Mouse (Mus musculus) yolk sac, embryonic 10.5 days (tissue): ENCODE results near the gene Vmn1r61.

Experiments
- DNase-seq: peaks from one replicate; pipeline ENCODE4 v3.0.0-alpha.2; 2017; ENCODE audit warnings: low spot score

Vmn1r61 gene

GRCm38 (mm10) chr7:5613195-5613594 is at the start of gene Vmn1r61:
Gene Vmn1r61, minus strand, starts transcription at chr7:5613295.
- DNase-seq = no peak
